Mouse (Mus musculus) myocyte (in vitro differentiated cells): ENCODE measurements around the gene Hcn2.

Source experiments
- CEBPB ChIP-seq: IDR thresholded peaks from 2 replicates; pipeline ENCODE4 v1.6.1; 2011; ENCODE audit warnings: mild to moderate bottlenecking, moderate library complexity; ENCODE audit not compliant: poor library complexity, insufficient read depth, severe bottlenecking
- E2F4 ChIP-seq: IDR thresholded peaks from one replicate; pipeline ENCODE4 v1.6.1; 2011; ENCODE audit warnings: mild to moderate bottlenecking, control low read depth, moderate library complexity; ENCODE audit not compliant: insufficient read depth
- MAX ChIP-seq: IDR thresholded peaks from one replicate; pipeline ENCODE4 v1.6.1; 2011; ENCODE audit warnings: low read depth, mild to moderate bottlenecking, control low read depth
- MYOG ChIP-seq, 3 experiments: IDR thresholded peaks; one replicate each; pipeline ENCODE4 v1.6.1; 2011; ENCODE audit warnings: control low read depth in 2 of 3, low read depth in 2 of 3, mild to moderate bottlenecking in 2 of 3; ENCODE audit not compliant: insufficient read length in 2 of 3, control insufficient read depth in 1 of 3, insufficient read depth in 1 of 3
- POLR2A ChIP-seq: IDR thresholded peaks from one replicate; pipeline ENCODE4 v1.6.1; 2011; ENCODE audit warnings: low read depth, mild to moderate bottlenecking, control low read depth, moderate library complexity; ENCODE audit not compliant: insufficient read length
- POLR2AphosphoS2 ChIP-seq: IDR thresholded peaks from one replicate; pipeline ENCODE4 v1.6.1; 2011; ENCODE audit warnings: low read depth, control low read depth; ENCODE audit not compliant: insufficient read length
- TCF12 ChIP-seq: IDR thresholded peaks from one replicate; pipeline ENCODE4 v1.6.1; 2011; ENCODE audit warnings: mild to moderate bottlenecking, control low read depth; ENCODE audit not compliant: poor library complexity, insufficient read depth, severe bottlenecking

DNA sequence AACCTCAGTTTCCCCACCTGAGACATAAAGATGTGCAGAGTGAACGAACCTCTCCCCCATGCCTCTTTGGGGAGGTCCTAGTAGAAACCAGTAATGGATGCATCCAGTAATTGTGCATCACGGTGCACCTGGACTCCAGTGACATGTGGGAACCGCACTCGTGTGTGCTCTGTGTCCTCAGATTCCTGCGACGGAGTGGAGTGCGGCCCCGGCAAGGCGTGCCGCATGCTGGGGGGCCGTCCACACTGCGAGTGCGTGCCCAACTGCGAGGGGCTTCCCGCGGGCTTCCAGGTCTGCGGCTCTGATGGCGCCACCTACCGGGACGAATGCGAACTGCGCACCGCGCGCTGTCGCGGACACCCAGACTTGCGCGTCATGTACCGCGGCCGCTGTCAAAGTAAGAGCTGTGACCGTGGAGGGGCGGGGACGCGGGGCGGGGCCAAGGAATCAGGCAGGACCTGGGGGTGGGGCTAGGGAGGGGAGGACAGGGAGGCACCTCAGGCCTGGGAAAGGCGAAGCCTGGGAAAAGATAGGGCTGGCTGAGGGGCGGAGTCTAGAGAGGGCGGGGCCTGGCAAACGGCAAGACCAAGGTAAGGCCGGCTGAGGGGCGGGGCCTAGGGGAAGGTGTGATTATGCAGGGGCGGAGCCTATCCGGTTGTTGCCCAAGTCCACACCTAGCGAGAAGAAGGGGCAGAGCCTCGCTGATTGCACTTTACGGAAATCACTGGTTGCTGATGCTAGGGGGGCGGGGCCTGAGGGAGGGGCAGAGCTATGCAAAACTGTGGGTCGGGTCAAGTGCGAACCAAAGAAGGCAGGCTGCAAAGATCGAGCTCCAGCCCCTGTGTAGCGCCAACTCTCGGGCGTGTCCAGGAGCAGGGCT, 63.6 kb downstream of the Hcn2 start:
- TF ChIP-seq POLR2A (no peak), E2F4 (no peak), CEBPB (no peak), MAX (no peak), POLR2AphosphoS2 (no peak), MYOG (IDR thresholded peaks at IDR 0.05; ENCODE audit: control insufficient read depth in 1 of 3, insufficient read depth in 1 of 3, insufficient read length in 2 of 3, low read depth in 2 of 3) (no peak), TCF12 (no peak)
